Mouse (Mus musculus) cerebellum, postnatal 10 days (tissue): ENCODE measurements around the gene Mbd5.
A peak's percentile ranks its signal among the peaks of the same experiment; 100 is the strongest.

Experiments
- DNase-seq, 2 experiments: peaks; one replicate each; pipeline ENCODE4 v3.0.0; 2021; ENCODE audit warnings: mixed read lengths in 2 of 2

The Mbd5 gene

DNA sequence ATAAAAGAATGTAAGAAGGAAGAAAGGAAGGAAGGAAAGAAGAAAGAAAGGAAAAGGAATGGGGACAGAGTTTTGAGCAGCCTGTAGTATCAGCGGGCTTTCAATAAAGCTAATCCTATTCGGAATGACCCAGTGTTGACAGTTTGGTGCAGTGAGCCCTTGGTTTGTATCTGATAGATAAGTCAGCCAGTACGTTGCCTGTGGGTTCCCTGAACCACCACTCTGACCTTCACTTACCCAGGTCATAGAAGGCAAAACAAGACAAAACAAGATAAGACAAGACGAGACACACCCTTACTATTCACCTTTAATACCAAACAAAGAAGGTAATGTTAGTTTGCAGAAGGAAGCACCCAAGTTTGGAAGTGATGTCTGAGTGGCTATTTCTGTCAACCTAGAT lies 401.5 kb downstream of the Mbd5 start:
- no peak for DNase-seq

DNA sequence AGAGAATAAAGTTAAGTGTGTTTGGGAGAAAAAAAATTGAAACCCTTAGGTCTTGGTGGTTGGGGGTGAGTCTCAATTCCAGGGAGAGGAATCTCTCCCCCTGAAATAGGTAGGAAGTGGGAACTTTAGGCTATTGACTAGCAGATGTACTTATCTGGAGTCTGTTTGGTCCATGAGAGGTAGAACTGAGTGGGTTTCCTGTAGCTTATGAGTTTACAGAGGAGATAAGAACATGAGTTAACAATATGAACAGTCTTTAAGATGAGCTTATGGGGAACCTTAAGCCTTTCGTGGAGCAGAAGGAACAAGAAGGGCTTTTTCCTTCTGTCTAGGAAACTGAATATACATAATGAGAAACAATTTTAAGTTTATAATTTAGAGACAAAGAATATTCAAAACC lies 404.8 kb downstream of the Mbd5 start:
- DNase-seq, result no peak

DNA sequence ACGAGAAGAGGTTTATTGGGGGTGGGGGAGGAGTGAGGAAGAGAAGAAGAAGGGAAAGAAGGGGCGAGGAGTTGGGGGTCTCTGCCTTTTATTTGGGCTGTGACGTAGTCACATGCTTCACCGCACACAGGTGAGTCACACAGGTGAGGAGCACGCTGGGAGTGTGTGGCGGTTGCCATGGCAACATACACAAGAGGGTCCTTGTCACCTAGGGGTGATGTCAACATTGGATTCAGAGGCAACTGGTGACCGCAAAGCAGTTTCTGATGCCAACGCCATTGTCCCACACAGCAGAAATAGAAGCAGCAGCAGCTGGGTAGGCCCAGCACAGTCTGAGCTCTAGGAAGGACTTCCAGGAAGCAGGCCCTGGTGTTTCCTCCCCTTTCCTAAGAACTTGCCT lies 406.6 kb downstream of the Mbd5 start:
- no peak for DNase-seq

DNA sequence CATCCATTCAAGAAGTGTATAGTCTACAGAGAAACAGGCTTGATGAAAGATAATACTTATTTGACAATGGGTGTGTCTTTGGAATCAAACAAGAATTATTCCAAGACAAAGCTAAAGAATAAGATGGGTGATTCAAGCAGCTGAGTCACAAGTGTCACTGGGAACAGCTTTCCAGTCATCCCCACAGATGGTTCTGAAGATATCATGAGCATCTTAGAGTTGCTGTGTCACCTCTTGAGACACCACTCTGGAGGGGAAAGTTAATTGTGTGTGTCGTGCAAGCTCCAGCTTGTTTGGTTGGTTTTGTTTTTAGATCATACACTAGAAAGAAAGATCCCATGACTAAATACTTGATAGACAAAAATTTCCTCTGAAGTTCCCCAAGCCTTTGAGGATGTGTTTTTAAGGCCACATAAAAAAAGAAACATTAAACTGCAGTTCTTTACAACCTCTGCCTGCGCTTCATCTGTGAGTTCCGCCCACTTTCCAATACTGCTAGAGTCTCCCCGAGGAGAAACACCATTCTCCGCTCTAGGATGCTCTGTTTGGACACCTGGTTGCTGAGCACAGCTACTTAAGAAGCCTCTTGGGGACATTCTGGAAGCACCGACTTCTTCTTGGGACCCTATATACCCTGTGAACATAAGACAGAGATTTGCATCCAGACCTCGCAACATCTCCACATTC lies 409.0 kb downstream of the Mbd5 start:
- DNase-seq, result no peak

DNA sequence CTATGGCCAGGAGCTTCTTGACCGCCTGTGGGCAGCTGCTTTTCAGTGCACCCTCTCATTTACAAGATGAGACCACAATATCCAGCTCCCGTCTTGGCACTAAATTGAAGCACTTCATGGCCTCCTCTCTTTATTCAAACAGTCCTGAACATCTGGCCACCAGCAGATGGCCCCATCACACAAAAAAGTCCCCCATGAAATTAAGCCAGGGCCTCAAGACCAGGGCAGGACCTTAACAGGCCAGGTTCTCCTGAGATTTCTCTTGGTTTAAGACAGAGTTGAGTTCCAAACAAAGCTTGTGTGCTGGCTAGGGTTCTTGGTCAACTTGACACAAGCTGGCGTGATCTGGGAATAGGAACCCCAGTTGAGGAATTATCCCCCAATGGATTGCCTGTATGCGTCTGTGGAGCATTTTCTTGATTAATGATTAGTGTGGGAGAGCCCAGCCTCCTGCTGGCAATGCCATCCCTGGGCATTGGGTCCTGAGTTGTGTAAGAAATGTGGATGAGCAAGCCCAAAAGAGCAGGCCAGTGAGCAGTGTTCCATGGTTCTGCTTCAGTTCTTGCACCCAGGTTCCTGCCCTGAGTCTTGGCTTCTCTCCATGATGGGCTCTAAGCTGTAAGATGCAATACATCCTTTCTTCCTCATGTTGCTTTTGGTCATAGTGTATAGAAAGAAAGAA lies 409.7 kb downstream of the Mbd5 start:
- DNase-seq, result peak; percentile 21 to 28

DNA sequence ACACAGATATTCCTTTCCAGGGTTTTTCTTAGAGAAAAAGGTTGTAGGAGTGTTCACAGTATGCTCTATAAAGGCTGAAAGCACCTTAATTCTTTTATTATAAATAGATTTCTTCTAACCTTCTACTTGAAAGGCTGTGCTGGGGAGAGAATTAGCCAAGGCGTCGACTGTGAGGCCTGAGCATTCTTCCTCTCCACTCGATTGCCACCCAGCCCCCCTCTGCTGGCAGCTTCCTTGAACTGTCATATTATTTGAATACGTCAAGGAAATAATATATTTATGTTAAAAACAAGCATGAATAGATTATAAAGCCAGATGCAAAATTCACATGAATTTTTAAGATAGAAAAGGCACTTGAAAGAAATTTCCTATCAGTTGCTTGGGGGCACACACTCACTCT lies 410.4 kb downstream of the Mbd5 start:
- DNase-seq, result no peak

DNA sequence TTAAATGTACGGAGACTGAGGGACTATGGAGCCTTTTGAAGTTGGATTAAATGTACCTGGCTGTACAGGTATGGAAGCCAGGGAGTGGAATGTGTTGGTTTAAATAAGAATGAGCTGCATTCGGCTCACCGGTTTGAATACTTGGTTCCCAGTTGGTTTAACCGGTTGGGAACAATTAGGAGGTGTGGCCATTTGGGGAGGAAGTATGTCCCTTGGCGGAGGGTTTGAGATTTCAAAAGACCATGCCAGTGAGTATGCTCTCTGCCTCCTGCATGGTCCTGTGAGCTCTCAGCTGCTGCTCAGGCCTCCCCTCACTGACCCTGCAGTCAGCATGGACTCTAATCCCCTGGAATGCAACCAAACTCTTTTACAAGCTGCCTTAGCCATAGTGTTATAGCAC lies 415.2 kb downstream of the Mbd5 start:
- DNase-seq, result no peak

DNA sequence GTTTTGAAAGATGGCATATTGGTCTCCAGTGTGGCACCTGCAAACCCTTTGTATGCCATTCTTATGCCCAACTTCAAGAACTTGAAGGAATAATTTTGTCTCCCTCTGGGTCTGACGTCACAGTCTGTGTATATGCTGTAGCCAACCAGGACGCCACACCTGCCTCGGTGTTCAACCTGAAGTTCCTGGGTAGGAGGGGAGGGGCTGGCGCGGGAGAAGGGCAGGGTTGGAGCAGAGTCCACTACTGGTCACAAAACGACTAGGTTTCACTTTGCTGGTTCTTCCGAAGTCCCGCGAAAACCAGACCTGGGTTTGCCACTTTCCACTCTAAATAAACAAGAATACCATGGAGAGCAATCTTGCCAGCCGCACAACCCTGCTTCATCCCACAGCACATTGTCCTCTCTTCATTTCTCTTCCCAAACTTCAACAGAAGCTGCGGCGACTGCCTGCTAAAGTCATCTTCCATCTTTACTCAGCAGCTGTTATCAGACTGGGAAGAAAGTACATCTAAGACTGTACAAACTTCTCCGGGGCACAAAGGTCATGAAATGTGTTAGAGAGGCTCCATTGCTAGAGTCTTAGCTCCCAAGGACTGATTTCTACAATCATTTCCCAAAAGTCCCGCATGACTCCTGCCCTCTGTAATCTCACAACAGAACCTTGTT lies 417.7 kb downstream of the Mbd5 start:
- no peak for DNase-seq

DNA sequence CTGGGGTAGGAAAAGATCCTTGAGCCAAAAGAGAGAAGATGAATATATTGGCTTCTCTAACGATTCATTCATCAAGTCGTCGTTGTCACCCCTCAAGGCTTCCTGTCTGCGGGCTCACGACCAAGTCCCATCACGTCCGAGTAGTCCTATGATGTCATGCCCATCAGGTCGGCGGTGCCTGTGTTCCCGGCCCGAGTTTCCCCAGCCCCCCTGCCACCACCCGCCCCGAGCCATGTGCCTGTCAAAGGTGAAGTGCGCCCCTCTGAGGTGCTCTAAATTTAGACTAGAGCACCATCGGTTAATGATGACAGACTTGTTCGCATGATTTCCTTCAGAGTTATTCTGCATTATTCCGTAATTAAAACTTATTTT lies 418.2 kb downstream of the Mbd5 start:
- no peak for DNase-seq

DNA sequence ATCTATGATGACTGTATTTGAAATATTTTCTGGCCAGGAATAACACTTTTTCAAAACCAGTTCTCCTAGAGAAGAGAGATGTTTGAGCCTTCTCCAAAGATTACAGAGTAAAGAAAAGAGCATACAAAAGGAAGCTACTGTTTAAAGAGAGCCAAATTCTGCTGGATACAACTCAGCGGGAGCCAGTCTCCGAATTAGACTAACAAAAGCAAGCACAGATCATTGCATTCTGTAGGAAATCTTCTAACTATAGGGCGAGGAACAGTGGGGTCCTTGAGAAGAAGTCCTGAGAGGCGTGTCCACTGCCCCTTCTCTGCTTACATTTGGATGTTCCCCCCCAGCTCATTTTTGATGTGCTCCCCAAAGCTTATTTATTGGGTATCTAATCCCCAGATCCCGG lies 422.3 kb downstream of the Mbd5 start:
- no peak for DNase-seq

DNA sequence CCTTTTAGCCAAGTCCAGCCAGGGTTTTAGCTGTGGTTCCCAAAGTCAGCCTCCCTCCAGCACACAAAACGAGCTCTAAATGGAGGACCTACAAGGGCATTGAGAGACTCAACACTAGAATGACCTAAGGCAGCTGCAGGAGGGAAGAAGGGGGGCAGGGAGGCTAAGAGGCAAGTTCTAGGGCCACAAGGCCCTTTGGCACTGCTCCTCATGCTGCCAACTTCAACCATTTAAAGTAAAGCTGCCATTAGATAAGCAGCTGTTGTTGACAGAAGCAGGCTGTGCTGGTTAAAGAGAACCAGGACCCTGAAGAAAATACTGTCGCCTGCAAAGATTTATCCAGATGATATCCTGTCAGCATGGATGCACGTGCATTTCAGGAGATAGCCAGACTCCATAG lies 423.3 kb downstream of the Mbd5 start:
- no peak for DNase-seq
